Mouse (Mus musculus) liver, postnatal 0 days (tissue): Measurements from ENCODE around the gene Dgkg. TPM values are rescaled to one million over a fixed set of nuclear protein-coding genes. Genes with fewer than 3 reads are reported as not detected.
A peak's percentile ranks its signal among the peaks of the same experiment; 100 is the strongest.

Experiments
- ATAC-seq: fragments of 200-750 bp; cut with Nextera tagmentation; 2 replicates; pipeline ENCODE4 v1.8.0; 2017; ENCODE audit warnings: mild to moderate bottlenecking, moderate library complexity
- DNase-seq: peaks from one replicate; pipeline ENCODE4 v3.0.0-alpha.2; 2016
- H3K27ac ChIP-seq: fragments of 300-500 bp; sonication (generic); 2 replicates; pipeline ENCODE4 v1.5.1; 2014; ENCODE audit warnings: antibody characterized with exemption, moderate library complexity, mild to moderate bottlenecking, low read depth
- H3K27me3 ChIP-seq: fragments of 300-500 bp; sonication (generic); 2 replicates; pipeline ENCODE4 v1.6.1; 2014; ENCODE audit warnings: low read length, control low read depth, mixed read lengths; ENCODE audit not compliant: insufficient read depth
- H3K36me3 ChIP-seq: fragments of 300-500 bp; sonication (generic); replicated peaks from 2 replicates; pipeline ENCODE4 v1.6.1; 2014; ENCODE audit warnings: mild to moderate bottlenecking, control low read depth, low read length, moderate library complexity, mixed read lengths; ENCODE audit not compliant: insufficient read depth
- H3K4me1 ChIP-seq: fragments of 300-500 bp; sonication (generic); 2 replicates; pipeline ENCODE4 v1.6.1; 2014; ENCODE audit warnings: antibody characterized with exemption, mild to moderate bottlenecking, control low read depth; ENCODE audit not compliant: insufficient read depth
- H3K4me2 ChIP-seq: fragments of 300-500 bp; sonication (generic); 2 replicates; pipeline ENCODE4 v1.6.1; 2014; ENCODE audit warnings: low read depth, mild to moderate bottlenecking, low read length, moderate library complexity, mixed read lengths
- H3K4me3 ChIP-seq: fragments of 300-500 bp; sonication (generic); 2 replicates; pipeline ENCODE4 v1.5.1; 2014; ENCODE audit warnings: low read depth, low read length
- H3K9ac ChIP-seq: fragments of 300-500 bp; sonication (generic); replicated peaks from 2 replicates; pipeline ENCODE4 v1.6.1; 2014; ENCODE audit warnings: mild to moderate bottlenecking, moderate library complexity
- H3K9me3 ChIP-seq: fragments of 300-500 bp; sonication (generic); 2 replicates; pipeline ENCODE4 v1.6.1; 2016; ENCODE audit warnings: mild to moderate bottlenecking, control low read depth, low read length, mixed read lengths
- CTCF ChIP-seq: sonication (generic); IDR thresholded peaks from 2 replicates; pipeline ENCODE4 v1.5.1; 2016; ENCODE audit warnings: antibody characterized with exemption, low read depth
- EP300 ChIP-seq: IDR thresholded peaks from 2 replicates; pipeline ENCODE4 v1.6.1; 2016; ENCODE audit warnings: antibody characterized with exemption, low read depth, mild to moderate bottlenecking
- WGBS: fragments of 180-500 bp; shearing (Covaris S2); extraction: QIAGEN DNeasy Blood & Tissue Kit; methylation state at CpG from one replicate; pipeline ENCODE4 v1.1.7; 2014; ENCODE audit not compliant: insufficient replicate concordance; 5-methylcytosine and 5-hydroxymethylcytosine counted together
- polyA plus RNA-seq: library from polyadenylated mRNA; unstranded; fragments of >200 nt; fragmentation: Nextera tagmentation; extraction: Ambion mirVana; gene quantifications from 2 replicates; pipeline ENCODE4 v1.2.1, GENCODE M21; 2015

The Dgkg gene
- polyA plus RNA-seq, 1 experiment from 2014 or later, result 0.93 TPM

DNA sequence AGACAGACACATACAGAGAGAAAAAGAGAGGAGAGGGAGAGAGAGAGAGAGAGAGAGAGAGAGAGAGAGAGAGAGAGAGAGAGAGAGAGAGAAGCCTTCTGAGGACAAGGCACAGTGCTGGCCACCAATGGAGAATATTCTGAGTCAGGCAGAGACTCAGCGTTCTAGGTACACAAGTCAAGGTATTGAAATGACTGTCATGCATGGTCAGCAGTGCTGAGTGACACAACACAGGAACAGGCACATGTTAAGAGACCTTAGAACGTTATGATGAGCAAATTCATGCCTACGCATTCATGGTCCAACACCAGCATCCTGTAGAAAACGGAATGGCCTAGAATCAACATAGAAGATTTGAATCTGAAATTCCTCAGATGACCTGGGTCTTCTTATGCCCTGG, 50.0 kb downstream of the Dgkg start:
- Histone ChIP-seq H3K9ac (no peak overlapping the region), H3K9me3 (no peaks in the 10 kb centered on the region), H3K27ac (no peak overlapping the region), H3K27me3 (no peaks in the 10 kb centered on the region), H3K36me3 (no peaks in the 10 kb centered on the region), H3K4me3 (no peak overlapping the region), H3K4me1 (no peaks in the 10 kb centered on the region), H3K4me2 (no peak overlapping the region)
- DNase-seq (no peak), ATAC-seq (no peak)
- WGBS, result 83% methylated on average over 4 of the region's 4 CpGs
- TF ChIP-seq CTCF, result no peak
- no peak for TF ChIP-seq EP300

DNA sequence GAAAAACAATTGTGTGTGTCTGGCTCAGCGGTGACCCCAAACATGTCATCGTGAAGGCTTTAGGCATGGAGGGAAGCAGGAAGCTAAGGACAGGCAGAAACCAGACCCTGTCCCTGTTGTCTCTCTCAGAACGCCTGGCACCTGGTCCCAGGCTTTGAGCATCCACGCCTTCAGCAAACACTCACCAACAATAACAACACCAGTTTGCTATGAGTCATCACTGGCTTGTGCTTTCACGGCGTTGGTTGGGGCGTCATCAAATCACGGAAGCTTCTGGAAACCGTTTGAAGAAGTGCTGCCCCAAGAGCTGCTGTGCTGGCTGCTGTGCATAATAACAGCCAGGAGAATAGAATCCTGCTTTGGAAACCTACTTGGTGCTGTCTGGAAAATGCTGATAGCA, 54.6 kb downstream of the Dgkg start:
- H3K27ac ChIP-seq, result no peak overlapping the region
- no peak for ATAC-seq
- H3K9ac ChIP-seq, result no peak overlapping the region
- no peak for DNase-seq
- 78% methylated on average over 9 of the region's 9 CpGs for WGBS
- H3K9me3 ChIP-seq, result no peaks in the 10 kb centered on the region
- no peaks in the 10 kb centered on the region for H3K27me3 ChIP-seq
- H3K4me2 ChIP-seq, result no peak overlapping the region
- no peak overlapping the region for H3K4me3 ChIP-seq
- TF ChIP-seq CTCF (no peak), EP300 (no peak)
- no peaks in the 10 kb centered on the region for H3K4me1 ChIP-seq
- no peaks in the 10 kb centered on the region for H3K36me3 ChIP-seq

DNA sequence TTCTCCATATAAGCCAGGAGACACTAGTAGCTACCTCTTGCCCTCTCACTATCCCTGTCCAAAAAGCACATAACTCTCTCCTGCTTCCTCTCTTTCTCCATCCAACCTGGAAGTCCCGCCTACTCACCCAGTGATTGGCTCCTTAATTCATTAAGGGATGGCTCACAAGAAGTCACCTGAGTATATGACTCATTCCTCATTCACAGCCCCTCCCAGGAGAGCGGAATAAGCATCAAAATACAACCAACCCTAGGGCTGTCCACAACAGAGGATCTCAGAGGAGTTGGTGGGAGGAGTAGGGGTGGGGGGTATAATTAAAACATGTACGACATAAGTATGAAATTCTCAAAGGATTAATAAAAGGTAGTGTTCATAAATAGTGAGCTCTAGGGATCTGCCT, 55.3 kb downstream of the Dgkg start:
- Histone ChIP-seq H3K36me3 (no peaks in the 10 kb centered on the region), H3K9me3 (no peaks in the 10 kb centered on the region), H3K9ac (no peak overlapping the region), H3K4me1 (no peaks in the 10 kb centered on the region), H3K27ac (no peak overlapping the region), H3K4me2 (no peak overlapping the region), H3K4me3 (no peak overlapping the region), H3K27me3 (no peaks in the 10 kb centered on the region)
- no peak for ATAC-seq
- 76% methylated on average over 3 of the region's 3 CpGs for WGBS
- no peak for DNase-seq
- TF ChIP-seq EP300 (no peak), CTCF (no peak)

DNA sequence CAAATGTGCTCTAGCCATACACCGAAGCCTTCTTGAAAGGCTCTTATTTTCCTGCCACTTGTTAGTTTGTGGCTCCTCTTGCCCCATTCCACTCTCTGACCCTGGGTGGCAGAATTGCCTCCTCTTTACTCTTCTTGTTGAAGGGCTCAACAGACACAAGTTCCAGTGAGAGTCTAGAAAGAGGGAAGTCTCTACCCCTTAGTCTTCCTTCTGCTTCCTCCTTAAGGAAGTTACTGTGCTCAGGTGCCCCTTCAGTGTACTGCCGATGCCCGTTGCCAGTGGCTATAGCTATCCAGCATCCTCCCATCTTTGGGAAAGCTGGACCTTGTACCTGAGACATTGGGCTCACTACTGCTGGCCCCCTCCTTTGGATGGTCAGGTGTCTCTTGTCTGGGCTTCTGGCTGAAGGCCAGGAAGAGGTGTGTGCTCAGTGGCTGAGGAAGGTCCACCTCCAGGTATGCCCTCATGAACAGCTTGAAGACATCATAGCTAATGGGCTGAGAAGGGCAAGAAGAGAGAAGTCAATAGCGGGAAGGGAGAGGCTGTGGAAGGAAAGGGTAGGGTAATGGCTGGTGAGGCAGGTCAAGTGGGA, 56.8 kb downstream of the Dgkg start:
- TF ChIP-seq EP300 (no peak), CTCF (no peak)
- Histone ChIP-seq H3K9ac (no peak overlapping the region), H3K4me2 (no peak overlapping the region), H3K36me3 (no peaks in the 10 kb centered on the region), H3K27ac (no peak overlapping the region), H3K4me1 (no peaks in the 10 kb centered on the region), H3K4me3 (no peak overlapping the region), H3K27me3 (no peaks in the 10 kb centered on the region), H3K9me3 (no peaks in the 10 kb centered on the region)
- no peak for DNase-seq
- WGBS, result 55% methylated on average over 4 of the region's 4 CpGs
- ATAC-seq, result no peak

DNA sequence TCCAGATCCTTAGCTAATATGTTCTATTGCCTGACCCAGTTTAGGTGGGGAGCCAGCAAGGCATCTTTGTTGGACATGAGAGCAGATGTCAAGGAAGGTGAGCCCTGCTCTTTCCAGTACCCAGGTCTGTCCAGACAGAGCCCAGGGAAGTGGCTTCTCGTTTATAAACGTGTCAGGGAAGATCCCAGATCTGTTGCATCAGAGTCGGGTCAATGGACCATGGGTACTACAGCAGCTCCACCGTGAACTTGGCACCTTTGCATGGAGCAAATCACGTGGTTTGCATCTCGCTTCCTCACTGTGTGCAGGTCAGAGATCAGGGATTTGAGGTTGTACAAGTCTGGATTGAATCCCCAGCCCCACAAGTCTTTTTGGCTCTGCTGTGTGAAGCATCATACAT, 58.3 kb downstream of the Dgkg start:
- Histone ChIP-seq H3K4me1 (no peaks in the 10 kb centered on the region), H3K27ac (no peak overlapping the region), H3K9ac (no peak overlapping the region), H3K36me3 (no peaks in the 10 kb centered on the region), H3K4me3 (no peak overlapping the region), H3K27me3 (no peaks in the 10 kb centered on the region), H3K9me3 (no peaks in the 10 kb centered on the region), H3K4me2 (no peak overlapping the region)
- WGBS, result 63% methylated on average over 6 of the region's 6 CpGs
- ATAC-seq, result peak; percentile 44; the same call in 1 of the 2 replicates
- TF ChIP-seq CTCF (no peak), EP300 (no peak)
- DNase-seq, result no peak

DNA sequence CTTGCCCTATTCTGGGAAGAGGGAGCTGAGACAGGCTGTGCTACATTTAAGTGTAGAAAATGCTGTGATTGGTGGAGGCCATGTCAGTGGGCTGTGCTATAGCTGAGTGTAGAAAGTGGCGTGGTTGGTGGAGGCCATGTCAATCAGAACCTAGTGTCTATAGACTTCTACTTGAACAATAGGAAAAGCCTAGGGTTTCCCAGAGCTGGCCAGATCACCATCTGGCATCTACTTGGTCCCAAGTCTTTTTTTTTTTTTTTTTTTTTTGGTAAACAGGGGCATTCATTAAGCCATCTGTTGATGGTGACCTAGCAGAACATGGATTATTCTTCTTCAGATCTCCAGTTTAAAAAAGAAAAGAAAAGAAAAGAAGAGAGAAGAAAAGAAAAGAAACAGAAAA, 60.6 kb downstream of the Dgkg start:
- 80% methylated on average over 1 of the region's 1 CpGs for WGBS
- no peak overlapping the region for H3K4me2 ChIP-seq
- no peaks in the 10 kb centered on the region for H3K36me3 ChIP-seq
- no peaks in the 10 kb centered on the region for H3K27me3 ChIP-seq
- H3K4me3 ChIP-seq, result no peak overlapping the region
- no peaks in the 10 kb centered on the region for H3K4me1 ChIP-seq
- DNase-seq (no peak), ATAC-seq (no peak)
- no peak for TF ChIP-seq CTCF
- no peaks in the 10 kb centered on the region for H3K9me3 ChIP-seq
- H3K9ac ChIP-seq, result no peak overlapping the region
- no peak overlapping the region for H3K27ac ChIP-seq

DNA sequence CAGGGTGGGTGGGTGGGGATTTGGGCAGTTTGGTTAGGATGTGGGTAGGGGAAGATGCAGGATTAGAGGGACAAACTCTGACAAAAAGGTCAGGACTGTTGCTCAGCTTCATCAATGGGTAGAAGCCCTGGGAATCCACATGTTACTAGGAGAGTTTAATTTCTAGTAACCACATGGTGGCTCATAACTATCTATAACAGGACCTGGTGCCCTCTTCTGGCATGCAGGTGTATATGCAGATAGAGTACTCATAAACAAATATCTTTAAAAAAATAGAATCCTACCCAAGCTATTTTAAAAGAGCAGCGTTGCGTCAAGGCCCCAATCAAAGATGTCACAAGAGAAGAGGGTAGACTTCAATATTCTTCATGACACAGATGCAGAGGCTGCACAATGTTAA, 63.1 kb downstream of the Dgkg start:
- 83% methylated on average over 2 of the region's 2 CpGs for WGBS
- TF ChIP-seq CTCF (peak; percentile 39), EP300 (no peak)
- ATAC-seq, result no peak

More for the DNA sequence above, 63.1 kb downstream of the Dgkg start:
- H3K4me2 ChIP-seq, result no peak overlapping the region
- H3K9me3 ChIP-seq, result no peaks in the 10 kb centered on the region
- H3K4me3 ChIP-seq, result no peak overlapping the region
- no peaks in the 10 kb centered on the region for H3K36me3 ChIP-seq
- no peak overlapping the region for H3K9ac ChIP-seq
- H3K4me1 ChIP-seq, result no peaks in the 10 kb centered on the region
- H3K27ac ChIP-seq, result no peak overlapping the region
- DNase-seq, result no peak
- H3K27me3 ChIP-seq, result no peaks in the 10 kb centered on the region
